Mouse (Mus musculus): ENCODE data around the gene Palld. TPM values are rescaled to one million over a fixed set of nuclear protein-coding genes. Genes with fewer than 3 reads are reported as not detected.

The Palld gene
- total RNA-seq, 1 experiment from 2014 or later: 33.9 TPM

GRCm38 (mm10) chr8:61865365-61865764, 37.1 kb downstream of the Palld start:
- no peak for DNase-seq

GRCm38 (mm10) chr8:61851270-61851669, 51.2 kb downstream of the Palld start:
- no peak for DNase-seq

GRCm38 (mm10) chr8:61848581-61849162, 53.8 kb downstream of the Palld start:
- DNase-seq: no peak

DNA sequence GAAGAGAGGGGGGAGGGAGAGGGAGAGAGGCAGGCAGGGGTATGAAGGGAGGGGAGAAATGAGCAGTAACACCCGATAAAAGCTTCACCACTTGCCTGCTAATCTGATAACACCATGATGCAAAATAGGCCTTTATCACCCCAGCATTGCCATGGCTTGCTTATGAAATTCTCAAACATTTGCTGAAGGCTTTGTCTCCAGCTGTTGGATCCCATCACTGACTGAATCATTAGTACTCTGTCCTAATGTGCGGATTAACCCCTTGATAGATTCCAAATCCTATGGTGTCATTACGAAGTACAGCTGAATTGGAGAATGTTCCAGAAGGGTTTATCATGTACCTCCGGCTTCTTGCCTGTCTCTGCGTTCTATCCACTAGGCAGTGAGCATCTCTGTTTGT, 55.0 kb downstream of the Palld start:
- no peak for DNase-seq

DNA sequence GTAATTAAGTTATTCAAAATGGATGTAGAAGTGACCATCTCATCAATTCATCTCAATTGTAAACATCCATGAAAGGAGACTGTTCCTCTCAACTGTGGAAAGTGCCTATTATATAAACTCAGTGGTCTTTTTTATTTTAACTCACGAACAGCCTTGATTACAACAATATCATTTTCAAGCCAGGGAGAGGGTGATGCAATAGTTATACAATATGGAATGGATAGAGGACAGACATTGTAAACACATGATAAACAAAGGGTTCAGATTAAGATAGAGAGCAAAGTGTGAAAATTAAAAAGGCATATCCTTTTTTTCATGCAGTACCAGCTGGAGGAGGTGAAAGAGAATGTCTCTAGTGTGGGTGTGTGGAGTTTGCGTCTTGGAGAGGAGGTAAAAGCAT, 57.5 kb downstream of the Palld start:
- DNase-seq: no peak

- no peak for DNase-seq
Observed at GRCm38 (mm10) chr8:61844575-61844974, 57.9 kb downstream of the Palld start.

GRCm38 (mm10) chr8:61843776-61844175, 58.7 kb downstream of the Palld start:
- DNase-seq: no peak

- DNase-seq: no peak
Observed at GRCm38 (mm10) chr8:61833211-61833610, 69.3 kb downstream of the Palld start.

DNA sequence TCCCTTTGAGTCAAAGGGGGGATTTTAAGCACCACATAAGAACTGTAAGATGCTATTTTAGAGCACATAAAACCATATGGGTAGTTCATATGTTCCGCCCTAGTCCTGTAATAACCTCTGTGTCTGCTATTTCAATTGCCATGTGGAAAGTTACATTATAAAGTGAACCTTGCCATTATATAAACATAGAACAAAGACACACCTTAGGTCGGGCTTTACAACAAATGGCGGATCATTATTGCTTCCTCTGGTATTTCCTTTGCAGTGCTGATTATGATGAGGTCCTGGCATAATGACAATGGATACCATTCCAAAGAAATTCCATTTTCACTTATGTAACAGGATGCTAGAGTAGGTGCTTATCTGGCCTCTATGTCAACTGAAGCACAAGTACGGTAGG, 70.5 kb downstream of the Palld start:
- no peak for DNase-seq

- DNase-seq: no peak
Observed at GRCm38 (mm10) chr8:61830821-61831220, 71.7 kb downstream of the Palld start.

- DNase-seq: no peak
Observed at GRCm38 (mm10) chr8:61824563-61824962, 77.9 kb downstream of the Palld start.

DNA sequence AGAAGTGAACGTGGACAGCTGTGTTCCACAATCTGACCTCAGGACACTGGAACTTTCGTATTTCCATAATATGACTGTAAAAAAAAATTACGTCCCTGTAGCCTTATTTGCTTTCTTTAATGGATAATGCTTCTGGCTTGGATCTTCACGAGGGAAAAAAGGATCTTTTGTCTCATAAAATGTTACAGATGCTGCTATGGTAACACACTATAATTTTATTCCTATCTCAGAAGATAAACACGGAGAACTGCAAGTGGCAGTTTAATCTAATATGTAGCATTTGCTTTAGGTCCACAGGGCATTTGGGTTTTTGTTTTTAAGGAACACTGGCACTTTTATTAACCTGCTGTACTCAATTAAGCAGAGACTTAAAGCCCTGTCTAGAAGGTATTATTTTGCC, 79.3 kb downstream of the Palld start:
- no peak for DNase-seq

DNA sequence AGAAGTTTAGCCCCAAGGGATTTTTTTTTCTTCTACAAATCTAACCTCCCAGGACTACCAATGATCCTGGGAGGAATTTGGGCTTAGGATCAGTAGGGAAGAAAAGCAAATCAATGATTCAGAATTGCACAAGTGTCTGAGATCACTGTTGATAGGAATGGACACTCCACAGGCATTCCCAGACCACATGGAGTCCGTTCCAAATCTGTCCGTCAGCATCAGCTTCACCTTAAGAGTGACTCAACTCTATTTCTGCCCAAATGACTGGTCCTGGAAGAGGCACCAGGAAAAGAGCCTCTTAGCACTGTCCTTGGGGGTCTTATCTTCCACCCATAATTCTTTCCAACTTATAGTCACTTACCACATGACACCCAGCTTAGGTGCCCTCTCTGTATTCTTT, 98.7 kb downstream of the Palld start:
- no peak for DNase-seq

GRCm38 (mm10) chr8:61802840-61803239, 99.7 kb downstream of the Palld start:
- DNase-seq: no peak

DNA sequence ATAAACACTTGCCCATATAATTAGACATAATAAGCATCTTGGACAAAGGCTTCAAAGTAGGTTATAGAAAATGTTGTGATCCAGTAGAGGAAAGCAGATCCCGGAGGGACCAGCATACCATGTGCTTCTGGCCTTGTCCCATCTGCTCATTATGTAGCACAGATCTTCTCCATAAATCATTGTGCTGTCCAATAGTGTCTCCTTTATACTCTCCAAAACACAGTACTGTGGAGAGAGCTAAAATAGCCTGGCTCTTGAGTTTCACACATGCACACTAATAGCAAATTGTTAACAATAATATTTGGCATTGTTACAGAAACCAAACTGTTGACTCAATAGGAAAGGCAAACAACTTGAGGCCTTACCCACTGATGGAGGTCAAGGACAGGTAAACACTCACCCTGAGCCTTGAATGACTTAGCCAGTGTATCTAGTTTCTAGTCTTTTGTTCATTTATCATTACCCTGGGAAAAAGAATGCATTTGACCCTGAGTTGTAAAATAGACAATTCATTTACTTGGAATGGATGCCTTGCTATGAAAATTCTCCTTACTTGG, 105.0 kb downstream of the Palld start:
- no peak for DNase-seq

DNA sequence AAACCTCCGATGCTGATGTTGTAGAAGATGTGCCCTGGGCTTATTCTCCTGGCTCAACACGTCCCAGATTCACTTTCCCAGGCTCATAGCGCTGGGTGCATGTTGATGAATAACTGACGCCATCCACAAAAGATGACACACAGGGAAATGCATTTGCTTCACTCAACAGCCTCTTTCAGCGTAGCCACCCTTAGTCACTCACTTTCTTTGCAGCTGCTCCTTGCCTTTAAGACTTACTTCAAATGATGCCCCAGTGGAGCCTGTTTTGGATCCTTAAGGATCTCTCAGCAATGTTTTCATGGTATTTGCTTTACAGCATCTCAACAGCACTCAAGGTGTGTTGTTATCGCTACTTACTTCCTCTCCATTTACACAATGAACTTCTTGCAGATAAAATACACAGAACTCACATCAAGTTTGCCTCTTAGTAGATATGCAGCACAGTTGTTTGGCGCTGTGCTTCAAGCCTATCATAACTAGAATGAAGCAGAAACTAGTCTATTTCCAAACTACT, 105.9 kb downstream of the Palld start:
- DNase-seq: no peak

- no peak for DNase-seq
Observed at GRCm38 (mm10) chr8:61789946-61790345, 112.5 kb downstream of the Palld start.

DNA sequence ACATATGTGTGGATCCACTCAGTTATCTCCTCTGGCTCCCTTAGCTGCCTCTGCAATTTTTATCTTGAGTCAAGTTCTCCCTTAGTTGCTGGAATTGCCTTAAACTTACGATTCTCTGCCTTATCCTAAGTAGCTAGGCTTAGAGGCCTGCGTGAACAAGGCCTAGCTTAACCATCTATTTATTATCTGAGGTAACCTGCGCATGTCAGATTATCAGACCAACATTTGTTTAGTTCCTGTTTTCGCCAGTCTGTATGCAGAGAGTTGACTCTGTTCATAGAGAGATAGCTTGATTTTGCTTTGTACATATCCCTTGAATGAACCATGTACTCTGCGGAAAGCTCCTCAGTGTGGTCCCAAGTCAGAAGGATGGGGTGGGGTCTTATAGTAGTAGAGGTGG, 113.2 kb downstream of the Palld start:
- no peak for DNase-seq

GRCm38 (mm10) chr8:61782931-61783491, 119.5 kb downstream of the Palld start:
- no peak for DNase-seq

- DNase-seq: no peak
Observed at GRCm38 (mm10) chr8:61780652-61781257, 121.7 kb downstream of the Palld start.

DNA sequence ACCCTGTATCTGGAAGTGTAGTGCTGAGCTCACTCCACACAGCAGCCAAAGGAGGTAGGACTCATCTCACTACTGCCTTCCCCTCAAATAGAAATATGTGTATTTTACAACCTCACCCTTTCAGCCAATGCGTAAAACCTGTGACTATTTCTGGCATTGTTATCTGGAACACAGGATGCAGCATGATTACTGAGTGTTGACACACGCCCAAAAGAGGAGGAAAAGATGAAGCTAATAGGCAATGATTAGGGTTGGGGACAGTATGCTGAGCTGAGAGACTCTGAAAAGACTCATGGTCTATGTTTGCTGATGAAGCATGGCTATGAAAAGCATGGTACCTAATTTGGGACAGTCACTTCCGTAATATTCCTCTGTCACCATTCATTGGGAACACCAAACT, 124.3 kb downstream of the Palld start:
- DNase-seq: no peak

DNA sequence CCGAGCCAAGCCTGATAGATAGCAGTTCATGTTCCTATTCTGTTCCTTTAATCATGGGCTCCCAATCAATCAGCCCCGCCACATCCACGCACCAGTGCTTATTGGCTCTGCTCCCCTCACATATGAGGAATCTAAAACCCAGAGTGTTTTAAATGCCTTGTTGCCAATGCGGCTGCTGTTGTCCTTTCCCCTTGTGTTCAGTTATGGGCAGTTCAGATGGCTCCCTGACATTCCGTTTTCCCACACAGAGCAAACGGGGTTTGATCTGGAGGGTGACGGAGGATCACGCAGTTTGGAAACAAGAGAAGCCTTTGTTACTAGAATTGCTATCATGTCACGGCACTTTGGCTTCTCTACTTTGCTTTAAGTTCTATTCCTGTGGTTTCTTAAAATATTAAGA, 125.9 kb downstream of the Palld start:
- DNase-seq: no peak

DNA sequence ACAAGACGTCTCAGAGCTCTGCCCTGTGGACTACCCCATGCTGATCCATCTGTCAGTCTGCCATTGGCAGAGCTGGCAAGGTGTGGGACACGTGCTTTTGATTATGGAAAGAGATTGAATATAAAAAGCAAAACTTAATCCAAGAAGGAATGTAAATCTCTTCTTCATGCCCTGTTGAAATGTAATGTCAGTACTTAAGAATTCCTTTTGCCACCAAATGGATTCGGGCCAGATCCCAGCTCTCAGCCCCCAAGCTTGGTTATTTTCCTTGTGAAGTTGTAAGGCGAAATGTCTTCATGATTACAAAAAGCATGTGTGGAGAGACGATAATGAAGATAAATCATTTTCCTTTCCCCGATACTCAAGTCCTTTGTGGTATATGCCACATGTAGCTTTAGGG, 126.6 kb downstream of the Palld start:
- DNase-seq: no peak

- no peak for DNase-seq
Observed at GRCm38 (mm10) chr8:61774161-61774560, 128.3 kb downstream of the Palld start.
